ENCODE assay signal across 8 mouse cellular contexts in the genomic region with DNA sequence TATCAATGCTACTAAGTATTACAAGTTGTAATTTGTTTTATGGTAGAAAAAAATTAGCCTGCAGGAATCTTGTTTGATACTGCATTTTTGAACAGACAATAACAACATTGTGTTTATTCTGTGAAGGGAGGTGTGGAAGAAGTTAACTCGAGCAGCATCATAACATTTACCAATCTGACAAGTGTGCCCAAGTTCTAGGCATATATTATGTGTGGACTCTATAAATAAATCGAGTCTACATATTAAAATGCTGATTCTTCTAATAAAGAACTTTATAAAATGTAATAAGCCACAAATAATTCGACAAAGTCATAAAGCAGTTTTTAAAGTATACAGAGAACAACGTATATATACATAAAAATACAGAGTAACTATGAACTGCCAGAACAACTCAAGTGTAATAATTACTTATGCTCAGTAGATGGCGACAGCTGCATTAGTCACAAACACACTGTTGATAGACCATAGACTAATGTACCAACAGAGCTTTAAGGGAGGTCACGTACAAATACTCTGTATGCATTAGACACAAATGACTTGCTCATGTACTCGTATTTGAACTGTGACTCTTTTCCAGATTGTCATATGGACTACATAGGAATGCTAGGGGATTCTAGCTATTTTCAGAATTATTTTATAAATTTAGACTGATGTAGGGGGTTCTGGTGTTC.
DNase-seq lines count a peak whose midpoint lies in the region; ATAC-seq and TF ChIP-seq lines count a peak whose summit lies in the region.

No protein-coding gene starts in this region.

- intact Hi-C loops in left cerebral cortex, postnatal 36 days (cut with DNase I), result loop anchor here (2.0 kb wide), 2 partner anchors 148 to 182 kb away; no protein-coding TSS in a partner anchor

- H3K27me3 ChIP-seq in intestine, embryonic 14.5 days (replicated peaks; ENCODE audit: control insufficient read depth, insufficient read depth, low read length), result no peaks in the 10 kb centered on the region
- no peaks in the 10 kb centered on the region for H3K27me3 ChIP-seq in stomach, postnatal 0 days (ENCODE audit: control insufficient read depth, insufficient read depth, low read length)

- 28% methylated on average over 7 of the region's 7 CpGs for WGBS in intestine, embryonic 14.5 days
- 18% methylated on average over 7 of the region's 7 CpGs for WGBS in stomach, postnatal 0 days

- H3K36me3 ChIP-seq in intestine, embryonic 14.5 days (ENCODE audit: control insufficient read depth, insufficient read depth, low read length), result no peaks in the 10 kb centered on the region
- 0 out of 2 replicates have a peak, but pooled peaks cover 2% of the 10 kb centered on the region for H3K36me3 ChIP-seq in stomach, postnatal 0 days (ENCODE audit: control insufficient read depth, insufficient read depth, low read length)

- no peaks in the 10 kb centered on the region for H3K4me1 ChIP-seq in intestine, embryonic 14.5 days (replicated peaks; ENCODE audit: control insufficient read depth, insufficient read depth, low read length)
- H3K4me1 ChIP-seq in stomach, postnatal 0 days (replicated peaks; ENCODE audit: control insufficient read depth, insufficient read depth), result no peaks in the 10 kb centered on the region

- no peak overlapping the region for H3K4me2 ChIP-seq in intestine, embryonic 14.5 days (ENCODE audit: low read length)
- H3K4me2 ChIP-seq in stomach, postnatal 0 days (replicated peaks; ENCODE audit: low read depth), result no peak overlapping the region

- DNase-seq in left cerebral cortex, adult 11 months (ENCODE audit: low spot score), result peak; percentile 44
- no peak for DNase-seq in left cerebral cortex, postnatal 36 days (ENCODE audit: low spot score in 2 of 2)
- DNase-seq in MN1 (ENCODE audit: low spot score), result peak; percentile 69
- peak; percentile 58 for DNase-seq in embryo, embryonic 11.5 days (ENCODE audit: low read depth, low spot score)
- DNase-seq in intestine, embryonic 14.5 days (ENCODE audit: low spot score), result no peak
- DNase-seq in lung, postnatal 14 days, result peak; percentile 36
- DNase-seq in stomach, postnatal 0 days (ENCODE audit: low spot score), result no peak
- no peak for DNase-seq in spleen, adult 12 weeks (ENCODE audit: low spot score)

- no peaks in the 10 kb centered on the region for H3K9me3 ChIP-seq in intestine, embryonic 14.5 days (ENCODE audit: control insufficient read depth, low read length)
- H3K9me3 ChIP-seq in stomach, postnatal 0 days (ENCODE audit: control insufficient read depth, low read length), result no peaks in the 10 kb centered on the region

- peak; percentile 92 for TF ChIP-seq CTCF in stomach, postnatal 0 days (IDR thresholded peaks at IDR 0.05; ENCODE audit: low read depth)

- no peak for TF ChIP-seq EP300 in stomach, postnatal 0 days (optimal IDR thresholded peaks at IDR 0.05)

- H3K27ac ChIP-seq in intestine, embryonic 14.5 days (ENCODE audit: low read depth), result no peak overlapping the region
- H3K27ac ChIP-seq in stomach, postnatal 0 days (replicated peaks), result no peak overlapping the region; the same call in 1 of the 2 replicates

- no peak overlapping the region for H3K9ac ChIP-seq in intestine, embryonic 14.5 days (ENCODE audit: low read length)
- no peak overlapping the region for H3K9ac ChIP-seq in stomach, postnatal 0 days (ENCODE audit: low read length)

- no peak overlapping the region for H3K4me3 ChIP-seq in intestine, embryonic 14.5 days (ENCODE audit: low read depth, low read length)
- H3K4me3 ChIP-seq in stomach, postnatal 0 days (ENCODE audit: low read depth, low read length), result no peak overlapping the region

- ATAC-seq in intestine, embryonic 14.5 days (replicated peaks; ENCODE audit: low FRiP score, low TSS enrichment, low read depth), result peak; percentile 75; the same call in 1 of the 2 replicates
- ATAC-seq in stomach, postnatal 0 days (ENCODE audit: low FRiP score, low TSS enrichment), result peak; percentile 79

Comparison
In these comparisons a context has a peak if more than half of its experiments do, and no peak if none do; other contexts are left out.
1. DNase-seq: peak in left cerebral cortex, adult 11 months (single experiment), MN1 (single experiment), embryo, embryonic 11.5 days (single experiment) and lung, postnatal 14 days (single experiment); none in left cerebral cortex, postnatal 36 days (0 of 2), intestine, embryonic 14.5 days (single experiment), stomach, postnatal 0 days (single experiment) and spleen, adult 12 weeks (single experiment).